Mouse (Mus musculus): ENCODE measurements around the gene Bicral. TPM values are rescaled to one million over a fixed set of nuclear protein-coding genes. Genes with fewer than 3 reads are reported as not detected.

Bicral gene
- polyA plus RNA-seq, 1 experiment from 2014 or later = 3.5 TPM

GRCm38 (mm10) chr17:46879841-46880311 lies 21.6 kb upstream of the Bicral start:
- Histone ChIP-seq H3K4me1 (ENCODE audit: control insufficient read depth, insufficient read depth, low read length) (peaks cover 7% of the 10 kb centered on the region), H3K4me2 (ENCODE audit: low read depth, low read length) (no peak overlapping the region), H3K36me3 (ENCODE audit: control insufficient read depth, insufficient read depth) (no peaks in the 10 kb centered on the region), H3K9me3 (replicated peaks; ENCODE audit: control insufficient read depth, low read length) (no peaks in the 10 kb centered on the region), H3K9ac (ENCODE audit: low read length) (0 out of 2 replicates have a peak overlapping the region, but pooled peaks have one; percentile 10), H3K4me3 (ENCODE audit: low read length) (no peak overlapping the region), H3K27me3 (ENCODE audit: control insufficient read depth, insufficient read depth, low read length) (peaks cover 3% of the 10 kb centered on the region; the same call in 1 of the 2 replicates), H3K27ac (ENCODE audit: low read length) (peak overlapping the region; percentile 52; the same call in 1 of the 2 replicates)
- ATAC-seq (replicated peaks; ENCODE audit: extremely low read depth, insufficient read depth, low FRiP score) = peak; percentile 72
- 29% methylated on average over 14 of the region's 14 CpGs for WGBS

- Histone ChIP-seq H3K4me3 (ENCODE audit: low read length) (no peak overlapping the region), H3K9ac (ENCODE audit: low read length) (no peak overlapping the region), H3K27ac (ENCODE audit: low read length) (no peak overlapping the region), H3K36me3 (ENCODE audit: control insufficient read depth, insufficient read depth) (no peaks in the 10 kb centered on the region), H3K27me3 (ENCODE audit: control insufficient read depth, insufficient read depth, low read length) (no peaks in the 10 kb centered on the region), H3K4me1 (ENCODE audit: control insufficient read depth, insufficient read depth, low read length) (peaks cover 18% of the 10 kb centered on the region), H3K4me2 (ENCODE audit: low read depth, low read length) (no peak overlapping the region), H3K9me3 (replicated peaks; ENCODE audit: control insufficient read depth, low read length) (no peaks in the 10 kb centered on the region)
- WGBS = 88% methylated on average over 5 of the region's 5 CpGs
- ATAC-seq (replicated peaks; ENCODE audit: extremely low read depth, insufficient read depth, low FRiP score) = no peak
Observed at GRCm38 (mm10) chr17:46877061-46877460, 18.8 kb upstream of the Bicral start.

- Histone ChIP-seq H3K4me2 (ENCODE audit: low read depth, low read length) (no peak overlapping the region), H3K4me3 (ENCODE audit: low read length) (no peak overlapping the region), H3K36me3 (ENCODE audit: control insufficient read depth, insufficient read depth) (no peaks in the 10 kb centered on the region), H3K4me1 (ENCODE audit: control insufficient read depth, insufficient read depth, low read length) (peaks cover 18% of the 10 kb centered on the region), H3K27ac (ENCODE audit: low read length) (no peak overlapping the region), H3K9me3 (replicated peaks; ENCODE audit: control insufficient read depth, low read length) (no peaks in the 10 kb centered on the region), H3K27me3 (ENCODE audit: control insufficient read depth, insufficient read depth, low read length) (no peaks in the 10 kb centered on the region), H3K9ac (ENCODE audit: low read length) (no peak overlapping the region)
- 69% methylated on average over 8 of the region's 8 CpGs for WGBS
- no peak for ATAC-seq (replicated peaks; ENCODE audit: extremely low read depth, insufficient read depth, low FRiP score)
Observed at GRCm38 (mm10) chr17:46876371-46876950, 18.2 kb upstream of the Bicral start.

- WGBS = 76% methylated on average over 3 of the region's 3 CpGs
- no peaks in the 10 kb centered on the region for H3K36me3 ChIP-seq (ENCODE audit: control insufficient read depth, insufficient read depth)
- no peak overlapping the region for H3K4me2 ChIP-seq (ENCODE audit: low read depth, low read length)
- H3K4me1 ChIP-seq (ENCODE audit: control insufficient read depth, insufficient read depth, low read length) = peaks cover 18% of the 10 kb centered on the region
- H3K27me3 ChIP-seq (ENCODE audit: control insufficient read depth, insufficient read depth, low read length) = no peaks in the 10 kb centered on the region
- no peak overlapping the region for H3K9ac ChIP-seq (ENCODE audit: low read length)
- no peak overlapping the region for H3K4me3 ChIP-seq (ENCODE audit: low read length)
- H3K27ac ChIP-seq (ENCODE audit: low read length) = no peak overlapping the region
- no peak for ATAC-seq (replicated peaks; ENCODE audit: extremely low read depth, insufficient read depth, low FRiP score)
- no peaks in the 10 kb centered on the region for H3K9me3 ChIP-seq (replicated peaks; ENCODE audit: control insufficient read depth, low read length)
Observed at GRCm38 (mm10) chr17:46875626-46876025, 17.3 kb upstream of the Bicral start.

GRCm38 (mm10) chr17:46874133-46874532 lies 15.9 kb upstream of the Bicral start:
- Histone ChIP-seq H3K4me2 (ENCODE audit: low read depth, low read length) (peak overlapping the region; percentile 48), H3K4me3 (ENCODE audit: low read length) (no peak overlapping the region)
- peak; percentile 71 for ATAC-seq (replicated peaks; ENCODE audit: extremely low read depth, insufficient read depth, low FRiP score)

GRCm38 (mm10) chr17:46872806-46873205 lies 14.5 kb upstream of the Bicral start:
- Histone ChIP-seq H3K9ac (ENCODE audit: low read length) (no peak overlapping the region), H3K27ac (ENCODE audit: low read length) (no peak overlapping the region), H3K27me3 (ENCODE audit: control insufficient read depth, insufficient read depth, low read length) (no peaks in the 10 kb centered on the region), H3K4me1 (ENCODE audit: control insufficient read depth, insufficient read depth, low read length) (peaks cover 11% of the 10 kb centered on the region), H3K9me3 (replicated peaks; ENCODE audit: control insufficient read depth, low read length) (no peaks in the 10 kb centered on the region), H3K36me3 (ENCODE audit: control insufficient read depth, insufficient read depth) (no peaks in the 10 kb centered on the region), H3K4me3 (ENCODE audit: low read length) (no peak overlapping the region), H3K4me2 (ENCODE audit: low read depth, low read length) (no peak overlapping the region)
- no peak for ATAC-seq (replicated peaks; ENCODE audit: extremely low read depth, insufficient read depth, low FRiP score)
- WGBS = 80% methylated on average over 7 of the region's 7 CpGs

More at GRCm38 (mm10) chr17:46874133-46874532, 15.9 kb upstream of the Bicral start:
- H3K9ac ChIP-seq (ENCODE audit: low read length) = no peak overlapping the region; the same call in 1 of the 2 replicates
- peaks cover 11% of the 10 kb centered on the region for H3K4me1 ChIP-seq (ENCODE audit: control insufficient read depth, insufficient read depth, low read length)
- no peaks in the 10 kb centered on the region for H3K36me3 ChIP-seq (ENCODE audit: control insufficient read depth, insufficient read depth)
- WGBS = 8% methylated on average over 10 of the region's 10 CpGs
- H3K9me3 ChIP-seq (replicated peaks; ENCODE audit: control insufficient read depth, low read length) = no peaks in the 10 kb centered on the region
- peak overlapping the region; percentile 42 for H3K27ac ChIP-seq (ENCODE audit: low read length)
- H3K27me3 ChIP-seq (ENCODE audit: control insufficient read depth, insufficient read depth, low read length) = no peaks in the 10 kb centered on the region

- no peak overlapping the region for H3K27ac ChIP-seq (ENCODE audit: low read length)
- H3K36me3 ChIP-seq (ENCODE audit: control insufficient read depth, insufficient read depth) = no peaks in the 10 kb centered on the region
- H3K4me2 ChIP-seq (ENCODE audit: low read depth, low read length) = no peak overlapping the region
- H3K4me3 ChIP-seq (ENCODE audit: low read length) = no peak overlapping the region
- H3K9me3 ChIP-seq (replicated peaks; ENCODE audit: control insufficient read depth, low read length) = no peaks in the 10 kb centered on the region
- 36% methylated on average over 1 of the region's 1 CpGs for WGBS
- H3K9ac ChIP-seq (ENCODE audit: low read length) = no peak overlapping the region
- peaks cover 11% of the 10 kb centered on the region for H3K4me1 ChIP-seq (ENCODE audit: control insufficient read depth, insufficient read depth, low read length)
- H3K27me3 ChIP-seq (ENCODE audit: control insufficient read depth, insufficient read depth, low read length) = no peaks in the 10 kb centered on the region
- ATAC-seq (replicated peaks; ENCODE audit: extremely low read depth, insufficient read depth, low FRiP score) = no peak
Observed at GRCm38 (mm10) chr17:46870913-46871312, 12.6 kb upstream of the Bicral start.

- Histone ChIP-seq H3K36me3 (ENCODE audit: control insufficient read depth, insufficient read depth) (no peaks in the 10 kb centered on the region), H3K4me1 (ENCODE audit: control insufficient read depth, insufficient read depth, low read length) (peaks cover 11% of the 10 kb centered on the region), H3K27me3 (ENCODE audit: control insufficient read depth, insufficient read depth, low read length) (no peaks in the 10 kb centered on the region), H3K27ac (ENCODE audit: low read length) (no peak overlapping the region), H3K9me3 (replicated peaks; ENCODE audit: control insufficient read depth, low read length) (no peaks in the 10 kb centered on the region), H3K4me2 (ENCODE audit: low read depth, low read length) (no peak overlapping the region), H3K9ac (ENCODE audit: low read length) (no peak overlapping the region), H3K4me3 (ENCODE audit: low read length) (no peak overlapping the region)
- ATAC-seq (replicated peaks; ENCODE audit: extremely low read depth, insufficient read depth, low FRiP score) = no peak
- 85% methylated on average over 5 of the region's 5 CpGs for WGBS
Observed at GRCm38 (mm10) chr17:46870204-46870798, 12.0 kb upstream of the Bicral start.

GRCm38 (mm10) chr17:46866836-46867235 lies 8.6 kb upstream of the Bicral start:
- Histone ChIP-seq H3K4me1 (ENCODE audit: control insufficient read depth, insufficient read depth, low read length) (no peaks in the 10 kb centered on the region), H3K9me3 (replicated peaks; ENCODE audit: control insufficient read depth, low read length) (no peaks in the 10 kb centered on the region), H3K27ac (ENCODE audit: low read length) (no peak overlapping the region), H3K4me3 (ENCODE audit: low read length) (no peak overlapping the region), H3K36me3 (ENCODE audit: control insufficient read depth, insufficient read depth) (no peaks in the 10 kb centered on the region), H3K4me2 (ENCODE audit: low read depth, low read length) (no peak overlapping the region), H3K27me3 (ENCODE audit: control insufficient read depth, insufficient read depth, low read length) (no peaks in the 10 kb centered on the region), H3K9ac (ENCODE audit: low read length) (no peak overlapping the region)
- 80% methylated on average over 12 of the region's 12 CpGs for WGBS
- no peak for ATAC-seq (replicated peaks; ENCODE audit: extremely low read depth, insufficient read depth, low FRiP score)

Data from heart, embryonic 16.5 days (tissue).